Mouse (Mus musculus): Measurements from ENCODE around the gene Elmo1.

GRCm38 (mm10) chr13:20609003-20609688 is 518.8 kb downstream of the Elmo1 start:
- TF ChIP-seq CTCF (IDR thresholded peaks at IDR 0.05 in 2 of 3, conservative IDR thresholded peaks at IDR 0.05 in 1 of 3; ENCODE audit: control insufficient read depth in 1 of 3, insufficient read depth in 1 of 3, low read depth in 2 of 3, low read length in 3 of 3, poor library complexity in 1 of 3, severe bottlenecking in 1 of 3) (no peak), SIN3A (IDR thresholded peaks at IDR 0.05; ENCODE audit: low read length) (no peak), TAL1 (IDR thresholded peaks at IDR 0.05; ENCODE audit: low read length) (no peak)
